ENCODE assay signal across 13 mouse cellular contexts in genomic region chr12:17238588-17239427, GRCm38 (mm10). TPM values are rescaled to one million over a fixed set of nuclear protein-coding genes. Genes with fewer than 3 reads are reported as not detected.
DNase-seq lines count a peak whose midpoint lies in the region; ATAC-seq and TF ChIP-seq lines count a peak whose summit lies in the region.
"Had no signal": no experiment of that assay in that cellular context is flagged by ENCODE, and none has a peak within 500 bp of the region (broad histone marks: within the 10 kb centered on the region; RNA-seq: fewer than 3 reads in every experiment).

No protein-coding gene starts in this region.

- peaks cover 13% of the 10 kb centered on the region; the same call in 1 of the 2 replicates for H3K4me1 ChIP-seq in neural tube, embryonic 13.5 days (replicated peaks)
- H3K4me1 ChIP-seq in embryonic facial prominence, embryonic 10.5 days, result peaks cover 28% of the 10 kb centered on the region
- H3K4me1 ChIP-seq in forebrain, postnatal 0 days (ENCODE audit: insufficient read depth), result no peaks in the 10 kb centered on the region

- H3K9ac ChIP-seq in neural tube, embryonic 13.5 days, result no peak overlapping the region
- H3K9ac ChIP-seq in forebrain, postnatal 0 days, result no peak overlapping the region
- H3K9ac ChIP-seq: heart, embryonic 13.5 days had no signal

- intact Hi-C loops in left cerebral cortex, postnatal 25 days (cut with DNase I), result no loop called here

- no peaks in the 10 kb centered on the region for H3K36me3 ChIP-seq in neural tube, embryonic 13.5 days
- H3K36me3 ChIP-seq in embryonic facial prominence, embryonic 10.5 days (replicated peaks), result no peaks in the 10 kb centered on the region
- no peaks in the 10 kb centered on the region for H3K36me3 ChIP-seq in forebrain, postnatal 0 days (ENCODE audit: insufficient read depth)
- H3K36me3 ChIP-seq: G1E; heart, embryonic 13.5 days had no signal

- no peaks in the 10 kb centered on the region for H3K27me3 ChIP-seq in neural tube, embryonic 13.5 days
- no peaks in the 10 kb centered on the region for H3K27me3 ChIP-seq in embryonic facial prominence, embryonic 10.5 days (replicated peaks; ENCODE audit: low read depth, poor library complexity, severe bottlenecking)
- no peaks in the 10 kb centered on the region for H3K27me3 ChIP-seq in forebrain, postnatal 0 days (ENCODE audit: insufficient read depth, low read length)
- H3K27me3 ChIP-seq: heart, embryonic 13.5 days had no signal

- no peak for TF ChIP-seq CTCF in forebrain, postnatal 0 days (IDR thresholded peaks at IDR 0.05; ENCODE audit: low read depth)

- WGBS in neural tube, embryonic 13.5 days, result 52% methylated on average over 12 of the region's 12 CpGs
- WGBS in embryonic facial prominence, embryonic 10.5 days, result 36% methylated on average over 12 of the region's 12 CpGs
- WGBS in forebrain, postnatal 0 days, result 26% methylated on average over 12 of the region's 12 CpGs

- 0 out of 2 replicates have a peak, but pooled peaks have one; percentile 38 for ATAC-seq in neural tube, embryonic 13.5 days (ENCODE audit: low read depth)
- ATAC-seq in forebrain, postnatal 0 days, result peak; percentile 80
- ATAC-seq: intestine, embryonic 16.5 days had no signal

- H3K4me3 ChIP-seq in neural tube, embryonic 13.5 days, result no peak overlapping the region
- 0 out of 2 replicates have a peak overlapping the region, but pooled peaks have one; percentile 3 for H3K4me3 ChIP-seq in embryonic facial prominence, embryonic 10.5 days
- no peak overlapping the region for H3K4me3 ChIP-seq in forebrain, postnatal 0 days (ENCODE audit: low read depth, low read length)
- H3K4me3 ChIP-seq: heart, embryonic 13.5 days had no signal

- no peaks in the 10 kb centered on the region for H3K9me3 ChIP-seq in neural tube, embryonic 13.5 days
- H3K9me3 ChIP-seq in embryonic facial prominence, embryonic 10.5 days, result peaks cover 5% of the 10 kb centered on the region
- H3K9me3 ChIP-seq in forebrain, postnatal 0 days (ENCODE audit: low read length), result no peaks in the 10 kb centered on the region
- H3K9me3 ChIP-seq: G1E; heart, embryonic 13.5 days had no signal

- H3K27ac ChIP-seq in neural tube, embryonic 13.5 days (replicated peaks), result no peak overlapping the region
- H3K27ac ChIP-seq in embryonic facial prominence, embryonic 10.5 days (replicated peaks), result peak overlapping the region; percentile 60
- H3K27ac ChIP-seq in forebrain, postnatal 0 days (ENCODE audit: low read depth, low read length), result 0 out of 2 replicates have a peak overlapping the region, but pooled peaks have one; percentile 10
- H3K27ac ChIP-seq: heart, embryonic 13.5 days had no signal

- no peak for DNase-seq in neural tube, embryonic 10.5 days (ENCODE audit: extremely low spot score, low spot score)
- peak; percentile 75 for DNase-seq in embryonic facial prominence, embryonic 10.5 days (ENCODE audit: low spot score)
- DNase-seq in forebrain, postnatal 0 days, result no peak
- peak; percentile 62 for DNase-seq in skeletal muscle tissue, adult 2 months (ENCODE audit: low read depth, low spot score)
- no peak for DNase-seq in left cerebral cortex, postnatal 25 days (ENCODE audit: low spot score in 2 of 2)
- DNase-seq in kidney, adult 11 months, result no peak
- DNase-seq: adrenal gland, adult 2 months; cerebellum, adult 11-12 months; right cerebral cortex, postnatal 4 days had no signal

- no peak overlapping the region for H3K4me2 ChIP-seq in neural tube, embryonic 13.5 days
- no peak overlapping the region for H3K4me2 ChIP-seq in forebrain, postnatal 0 days (ENCODE audit: low read depth)
- H3K4me2 ChIP-seq: heart, embryonic 13.5 days had no signal

RNA-seq across cellular contexts. Expression of gene Pdia6, which starts 27.5 kb away (rescaled TPM):
- polyA plus RNA-seq in neural tube, embryonic 13.5 days (2015; fragmentation: Nextera tagmentation; extraction: Ambion mirVana), result 328 and 380 TPM in 2 replicates
- polyA plus RNA-seq in embryonic facial prominence, embryonic 10.5 days (2016; fragmentation: Nextera tagmentation; extraction: Ambion mirVana), result 625 and 652 TPM in 2 replicates
- 152 and 182 TPM in 2 replicates for total RNA-seq in forebrain, postnatal 0 days (2014; rRNA removed)
- polyA plus RNA-seq in forebrain, postnatal 0 days (2015; fragmentation: Nextera tagmentation; extraction: Ambion mirVana), result 223 and 247 TPM in 2 replicates
- 100 to 1,000 TPM; 149 to 160 TPM for total RNA-seq in left cerebral cortex, postnatal 25 days (2021)

Comparison
In these comparisons a context has a peak if more than half of its experiments do, and no peak if none do; other contexts are left out.
1. DNase-seq: peak in embryonic facial prominence, embryonic 10.5 days (single experiment) and skeletal muscle tissue, adult 2 months (single experiment); none in neural tube, embryonic 10.5 days (single experiment), forebrain, postnatal 0 days (single experiment), left cerebral cortex, postnatal 25 days (0 of 2) and kidney, adult 11 months (single experiment).